8 mouse cellular contexts compared by ENCODE assay signal in the genomic region with DNA sequence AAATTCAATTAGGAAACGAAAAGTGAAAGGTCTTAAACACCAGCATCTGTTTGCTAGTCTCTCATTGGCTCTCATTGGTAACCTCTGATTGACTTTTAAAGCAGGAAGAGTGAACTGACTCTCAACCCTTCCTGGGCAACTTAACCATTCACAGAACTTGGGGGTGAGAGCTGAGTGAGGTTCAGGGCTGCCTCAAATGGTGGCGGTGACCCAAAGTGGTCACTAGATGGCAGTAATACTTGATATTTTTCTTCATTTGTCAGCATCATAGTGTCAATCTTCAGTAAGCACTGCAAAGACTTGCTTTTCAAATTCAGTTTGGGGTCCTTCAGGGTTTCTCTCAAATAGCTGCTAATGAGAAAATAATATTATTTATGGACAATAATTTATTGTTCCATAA.
DNase-seq lines count a peak whose midpoint lies in the region; ATAC-seq and TF ChIP-seq lines count a peak whose summit lies in the region.
"Not testable (repeated sequence)": the region's sequence is repeated elsewhere in the genome, so short reads cannot be mapped to it uniquely, and the experiment has no call there.

No protein-coding gene starts in this region.

- not testable (repeated sequence) for ATAC-seq in lung, embryonic 14.5 days (ENCODE audit: insufficient read depth)

- TF ChIP-seq EP300 in MEL (IDR thresholded peaks at IDR 0.05; ENCODE audit: low read depth in 1 of 2, low read length in 2 of 2) = not testable (repeated sequence)

- TF ChIP-seq POLR2A in MEL (IDR thresholded peaks at IDR 0.05; ENCODE audit: control insufficient read depth in 1 of 2, insufficient read depth in 1 of 2, low read depth in 1 of 2, low read length in 2 of 2, poor library complexity in 1 of 2) = not testable (repeated sequence)

- not testable (repeated sequence) for H3K27ac ChIP-seq in MEL (ENCODE audit: control insufficient read depth, low read depth, low read length); lung, embryonic 14.5 days (ENCODE audit: low read depth)

- H3K4me2 ChIP-seq in lung, embryonic 14.5 days = not testable (repeated sequence)

- H3K4me1 ChIP-seq in MEL (ENCODE audit: control insufficient read depth in 1 of 2, insufficient read depth in 2 of 2, low read length in 2 of 2); lung, embryonic 14.5 days (ENCODE audit: insufficient read depth): not testable (repeated sequence)

- TF ChIP-seq CTCF in MEL (IDR thresholded peaks at IDR 0.05 in 2 of 3, conservative IDR thresholded peaks at IDR 0.05 in 1 of 3; ENCODE audit: control insufficient read depth in 1 of 3, insufficient read depth in 1 of 3, low read depth in 2 of 3, low read length in 3 of 3, poor library complexity in 1 of 3, severe bottlenecking in 1 of 3) = peak in 2 of 3 experiments; percentile 31 to 35; a peak in 3 of 6 replicates
- not testable (repeated sequence) for TF ChIP-seq CTCF in lung, embryonic 14.5 days (IDR thresholded peaks at IDR 0.05; ENCODE audit: low read depth)

- H3K36me3 ChIP-seq in MEL (ENCODE audit: control insufficient read depth in 1 of 2, insufficient read depth in 2 of 2, low read length in 2 of 2); lung, embryonic 14.5 days (ENCODE audit: insufficient read depth): not testable (repeated sequence)

- H3K27me3 ChIP-seq in MEL (ENCODE audit: control insufficient read depth in 1 of 2, insufficient read depth in 2 of 2, low read length in 2 of 2); lung, embryonic 14.5 days (ENCODE audit: insufficient read depth, low read length): not testable (repeated sequence)

- H3K79me2 ChIP-seq in MEL (ENCODE audit: control insufficient read depth, insufficient read depth, low read length, poor library complexity) = not testable (repeated sequence)

- H3K4me3 ChIP-seq in MEL (ENCODE audit: control insufficient read depth in 1 of 2, insufficient read depth in 1 of 2, low read depth in 2 of 2, low read length in 2 of 2); lung, embryonic 14.5 days (ENCODE audit: low read depth, low read length): not testable (repeated sequence)

- TF ChIP-seq RAD21 in MEL (IDR thresholded peaks at IDR 0.05; ENCODE audit: low read depth, low read length) = peak; percentile 40

- DNase-seq in MEL (ENCODE audit: low read depth, low spot score) = peak; percentile 64
- peak; percentile 31 to 47 for DNase-seq in cerebellum, adult 18-20 months
- DNase-seq in forelimb bud, embryonic 11.5 days (ENCODE audit: low read depth, low spot score) = peak; percentile 0
- DNase-seq in heart, postnatal 36 days = peak; percentile 47 to 54
- peak; percentile 17 to 78 for DNase-seq in layer of hippocampus, adult 18-20 months (ENCODE audit: low spot score in 2 of 2)
- peak; percentile 8 for DNase-seq in lung, embryonic 14.5 days
- DNase-seq in retina, postnatal 1 day = peak; percentile 16
- DNase-seq in thymus, postnatal 36 days = peak; percentile 19 to 36

- 14% methylated on average over 2 of the region's 2 CpGs for WGBS in lung, embryonic 14.5 days

- not testable (repeated sequence) for H3K9ac ChIP-seq in MEL (ENCODE audit: control insufficient read depth, low read depth, low read length, poor library complexity, severe bottlenecking); lung, embryonic 14.5 days

- H3K9me3 ChIP-seq in MEL (replicated peaks; ENCODE audit: insufficient read depth, low read length); lung, embryonic 14.5 days (ENCODE audit: low read depth, low read length): not testable (repeated sequence)

- intact Hi-C loops in heart, postnatal 36 days (cut with DNase I) = loop anchor here (1.0 to 10.0 kb wide), 2 partner anchors 261 to 297 kb away; no protein-coding TSS in a partner anchor

TF ChIP-seq in MEL, 35 proteins besides CTCF, POLR2A, EP300 and RAD21:
- TF ChIP-seq ZC3H11A (IDR thresholded peaks at IDR 0.05; ENCODE audit: low read depth, low read length) (peak; percentile 42), SMC3 (IDR thresholded peaks at IDR 0.05; ENCODE audit: low read depth, low read length) (peak; percentile 48)
TF ChIP-seq in MEL: peak in this region for 2; not testable (repeated sequence) for 33.

Comparison
In these comparisons a context has a peak if more than half of its experiments do, and no peak if none do; other contexts are left out.
1. DNase-seq: peak in every context shown above with its lines; median percentile 64 in MEL; 50 in heart, postnatal 36 days; 48 in layer of hippocampus, adult 18-20 months; 39 in cerebellum, adult 18-20 months; 28 in thymus, postnatal 36 days; 16 in retina, postnatal 1 day; 8 in lung, embryonic 14.5 days; 0 in forelimb bud, embryonic 11.5 days.